Mouse (Mus musculus): ENCODE measurements around the gene Xxylt1.
A peak's percentile ranks its signal among the peaks of the same experiment; 100 is the strongest.

The Xxylt1 gene

DNA sequence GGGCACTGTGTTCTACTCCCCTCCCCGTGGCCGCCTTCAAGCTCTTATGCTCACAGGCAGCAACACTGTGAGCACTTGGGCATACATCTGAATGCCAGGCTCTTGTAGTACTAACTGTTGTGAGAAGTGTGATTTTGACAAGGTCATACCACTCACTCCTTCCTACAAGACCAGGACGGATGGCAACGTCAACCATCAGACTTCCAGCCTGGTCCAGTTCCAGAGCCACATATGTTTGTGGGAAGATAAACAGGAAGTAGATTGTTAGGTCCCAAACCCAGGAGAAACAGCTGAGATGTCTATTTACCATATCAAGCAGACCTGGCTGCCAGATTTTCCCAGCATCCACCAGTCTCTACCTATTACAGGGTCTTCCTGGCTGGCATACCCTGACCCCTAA is 155.7 kb downstream of the Xxylt1 start:
- no peak for DNase-seq (ENCODE audit: extremely low read depth, low read depth)

DNA sequence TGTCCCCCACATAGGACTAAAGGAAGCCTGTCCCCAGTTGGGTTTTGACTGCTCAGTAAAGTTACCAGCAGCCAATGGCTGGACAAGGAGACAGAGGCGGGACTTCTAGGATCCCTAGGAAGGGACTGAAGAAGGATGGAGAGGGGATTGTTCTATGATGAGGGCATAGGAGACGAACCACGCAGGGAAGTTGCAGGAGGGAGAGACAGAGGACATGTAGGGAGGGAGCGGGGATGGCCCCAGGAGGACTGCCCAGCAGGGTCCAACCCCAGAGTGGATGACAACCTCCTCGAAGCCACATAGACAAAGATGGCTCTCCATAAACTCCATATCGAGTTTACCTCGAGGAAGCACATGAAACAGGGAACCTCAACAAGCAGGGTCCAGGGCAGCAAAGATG is 157.3 kb downstream of the Xxylt1 start:
- DNase-seq (ENCODE audit: extremely low read depth, low read depth) = no peak

DNA sequence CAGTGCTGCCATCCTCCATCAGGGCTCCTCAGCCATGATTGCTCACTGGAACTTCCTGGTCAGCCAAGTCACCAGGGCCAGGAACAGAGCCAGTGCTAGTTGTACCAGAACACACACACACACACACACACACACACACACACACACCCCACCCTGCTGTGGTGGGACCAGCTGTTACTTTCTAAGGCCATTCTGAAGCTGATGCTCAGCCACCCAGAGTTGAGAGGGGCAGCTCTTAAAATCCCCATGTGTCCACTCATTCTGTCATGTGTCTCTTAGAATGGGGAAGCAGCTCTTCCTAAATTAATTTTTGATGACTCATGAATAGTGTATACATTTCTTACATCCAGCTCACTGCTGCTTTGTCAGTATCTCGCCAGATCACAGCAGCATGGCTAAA is 158.7 kb downstream of the Xxylt1 start:
- DNase-seq (ENCODE audit: extremely low read depth, low read depth) = no peak

DNA sequence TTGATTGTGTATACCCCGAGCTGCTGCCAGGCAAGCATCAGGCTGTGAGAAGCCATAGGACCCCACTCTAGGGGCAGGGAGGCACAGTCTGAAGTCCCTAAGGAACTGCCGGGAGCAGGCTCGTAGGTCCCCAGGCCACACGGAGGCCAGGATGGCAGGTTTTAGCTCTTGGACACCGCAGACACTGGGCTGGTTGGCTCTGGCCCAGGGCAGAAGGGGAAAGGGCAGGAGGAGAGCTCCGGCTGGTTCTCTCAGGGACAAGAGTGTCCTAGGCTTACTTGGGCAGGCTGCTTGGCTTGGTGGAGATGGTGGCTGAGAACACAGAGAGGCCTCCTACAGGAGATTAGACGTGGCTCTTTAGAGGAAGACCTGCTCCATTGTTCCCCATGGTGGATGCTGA is 162.4 kb downstream of the Xxylt1 start:
- DNase-seq (ENCODE audit: extremely low read depth, low read depth) = no peak

DNA sequence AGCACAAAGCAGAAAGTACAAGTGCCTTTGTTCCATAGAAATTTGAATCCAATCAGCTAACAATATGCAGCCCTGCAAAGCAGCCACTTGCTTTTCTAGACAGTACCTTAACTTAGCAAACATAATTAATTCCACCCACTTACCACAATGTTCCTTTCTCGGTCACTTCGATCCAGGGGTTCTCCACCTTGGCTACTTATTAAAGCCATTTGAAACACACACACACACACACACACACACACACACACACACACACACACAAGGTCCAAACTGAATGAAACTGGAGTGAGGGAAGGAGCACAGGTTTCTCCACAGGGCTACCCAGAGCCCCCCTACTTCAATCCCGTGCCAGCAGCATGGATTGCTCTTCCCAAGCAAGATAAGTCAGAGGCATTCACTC is 164.3 kb downstream of the Xxylt1 start:
- DNase-seq (ENCODE audit: extremely low read depth, low read depth) = no peak

DNA sequence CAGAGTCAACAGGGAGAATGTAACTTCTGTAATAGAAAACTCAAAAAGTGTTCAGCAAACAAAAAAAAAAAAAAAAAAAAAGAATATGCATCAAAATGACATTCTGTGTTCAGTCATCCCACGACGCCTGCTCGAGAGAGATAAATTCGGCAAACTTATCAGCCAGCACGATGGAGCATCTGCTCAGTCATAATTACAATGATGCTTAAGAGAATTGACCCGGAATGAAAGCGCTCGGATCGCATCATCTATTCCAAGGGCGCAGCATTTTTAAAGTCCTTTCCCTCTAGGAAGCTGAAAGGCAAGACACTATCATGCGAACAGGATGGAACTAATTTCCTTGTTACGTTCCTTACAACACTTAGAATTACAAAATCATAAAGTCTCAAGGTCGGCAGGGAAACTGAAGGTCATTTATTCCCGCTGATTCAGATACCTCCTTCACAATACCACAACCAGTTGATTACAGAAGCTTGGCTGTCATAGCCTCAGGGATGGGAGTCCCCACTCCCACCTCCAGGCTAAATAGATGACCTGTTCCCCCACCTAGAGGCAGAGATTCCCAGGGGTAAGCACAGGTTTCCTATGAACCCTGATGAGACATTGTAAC is 165.5 kb downstream of the Xxylt1 start:
- DNase-seq (ENCODE audit: extremely low read depth, low read depth) = peak; percentile 22
